Mouse (Mus musculus) cerebellum, adult 2 months (tissue): ENCODE data around the gene Meis3. TPM values are rescaled to one million over a fixed set of nuclear protein-coding genes. Genes with fewer than 3 reads are reported as not detected.

Experiments
- DNase-seq, 2 experiments: peaks; one replicate each; pipeline ENCODE4 v3.0.0; 2021
- H3K27ac ChIP-seq: fragments of 200-500 bp; 2 replicates; pipeline ENCODE4 v1.5.1; 2012; ENCODE audit warnings: low read length, control low read depth, inconsistent platforms; ENCODE audit not compliant: insufficient read depth
- H3K27me3 ChIP-seq: fragments of 200-500 bp; 2 replicates; pipeline ENCODE4 v1.6.1; 2012; ENCODE audit warnings: inconsistent platforms, mild to moderate bottlenecking, low read length, moderate library complexity; ENCODE audit not compliant: control insufficient read depth, insufficient read depth
- H3K4me1 ChIP-seq: fragments of 200-500 bp; 2 replicates; pipeline ENCODE4 v1.6.1; 2011; ENCODE audit warnings: low read length; ENCODE audit not compliant: control insufficient read depth, insufficient read depth
- H3K4me3 ChIP-seq: fragments of 200-500 bp; replicated peaks from 2 replicates; pipeline ENCODE3; 2011; ENCODE audit warnings: mild to moderate bottlenecking, low read depth, low read length, control low read depth; ENCODE audit not compliant: insufficient read depth
- CTCF ChIP-seq: fragments of 200-500 bp; IDR thresholded peaks from 2 replicates; pipeline ENCODE4 v1.5.1; 2011; ENCODE audit warnings: low read depth, mild to moderate bottlenecking, control low read depth, low read length, moderate library complexity, borderline replicate concordance; ENCODE audit not compliant: insufficient read depth
- POLR2A ChIP-seq: fragments of 200-500 bp; IDR thresholded peaks from 2 replicates; pipeline ENCODE4 v1.6.1; 2011; ENCODE audit warnings: low read length, control low read depth, borderline replicate concordance; ENCODE audit not compliant: insufficient read depth
- WGBS: fragments of 180-500 bp; shearing (Covaris S2); methylation state at CpG from one replicate; pipeline ENCODE4 v1.1.7; 2018; 5-methylcytosine and 5-hydroxymethylcytosine counted together
- polyA plus RNA-seq: library from polyadenylated mRNA; depleted of rRNA; stranded (reverse); fragments of >200 nt; gene quantifications from 2 replicates; pipeline ENCODE4 v1.2.3, GENCODE M21; 2012; rRNA removed

Meis3 gene
- 93.5 and 94.2 TPM in 2 replicates for polyA plus RNA-seq

DNA sequence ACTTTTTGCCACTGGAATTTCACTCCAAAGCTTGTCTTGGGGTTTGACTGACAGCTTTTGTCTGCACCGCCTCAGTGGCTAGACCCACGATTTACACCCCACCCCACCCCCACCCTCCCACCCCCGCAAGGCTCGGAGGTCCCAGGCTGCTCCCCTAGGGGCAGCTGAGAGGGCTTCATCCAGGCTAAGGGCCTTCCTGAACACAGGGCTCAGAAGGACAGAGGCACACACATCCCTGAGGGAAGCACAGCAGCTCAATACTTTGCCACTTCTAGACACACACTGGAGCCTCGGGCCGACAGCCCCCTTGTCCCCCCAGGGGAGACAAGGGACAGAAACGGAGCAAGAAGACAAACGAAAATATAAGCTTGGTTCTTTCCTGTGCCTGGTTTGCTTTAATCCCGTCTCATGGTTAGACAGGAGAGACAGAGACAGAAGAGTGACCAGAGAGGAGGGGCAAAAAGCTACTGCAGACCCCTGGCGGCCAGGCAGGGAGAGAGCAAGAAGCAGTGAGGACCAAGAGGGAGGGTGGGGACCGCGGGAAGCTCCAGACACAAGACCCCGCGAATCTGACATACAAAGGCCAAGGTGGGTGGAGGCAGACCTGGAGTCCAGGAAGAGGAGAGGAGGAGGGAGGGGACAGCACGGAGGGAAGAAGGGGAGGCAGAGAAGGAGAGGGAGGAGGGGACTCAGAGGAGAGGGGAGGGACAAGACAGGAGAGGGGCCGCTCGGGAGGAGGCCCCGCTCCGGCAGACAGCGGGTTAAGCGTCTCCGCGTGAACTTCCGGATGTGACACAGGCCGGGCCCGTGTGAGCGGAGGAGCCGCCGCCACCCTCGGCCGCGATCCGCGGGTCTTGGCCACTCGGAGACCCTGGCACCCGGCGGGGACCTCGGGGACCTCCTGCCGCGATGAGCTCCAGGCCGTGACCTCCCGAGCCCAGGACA, at the start of gene Meis3:
TSS of gene Meis3 (plus strand) at position 494 of the 945 bp plus-strand sequence.
- peak; percentile 63 to 67 for DNase-seq
- Histone ChIP-seq H3K27me3 (no peaks in the 10 kb centered on the region), H3K4me3 (peak within 1 kb of the TSS; percentile 94), H3K4me1 (peaks cover 22% of the 10 kb centered on the region), H3K27ac (peak within 1 kb of the TSS; percentile 66)
- under 1% methylated on average over 41 of the region's 42 CpGs for WGBS
- TF ChIP-seq CTCF (peak; percentile 44; the same call in 1 of the 2 replicates), POLR2A (peak; percentile 35; the same call in 1 of the 2 replicates)

GRCm38 (mm10) chr7:16125829-16126228, 49.1 kb upstream of the Meis3 start:
- Histone ChIP-seq H3K4me1 (peaks cover 25% of the 10 kb centered on the region), H3K4me3 (no peak overlapping the region), H3K27ac (peak overlapping the region; percentile 20; the same call in 1 of the 2 replicates), H3K27me3 (no peaks in the 10 kb centered on the region)
- 19% methylated on average over 9 of the region's 9 CpGs for WGBS
- TF ChIP-seq CTCF (0 out of 2 replicates have a peak, but pooled peaks have one; percentile 25), POLR2A (no peak)
- peak in 1 of 2 experiments; percentile 45 for DNase-seq

GRCm38 (mm10) chr7:16128344-16128743, 46.5 kb upstream of the Meis3 start:
- 6% methylated on average over 6 of the region's 6 CpGs for WGBS
- H3K4me1 ChIP-seq, result peaks cover 25% of the 10 kb centered on the region

GRCm38 (mm10) chr7:16128899-16129298, 46.0 kb upstream of the Meis3 start:
- no peak for TF ChIP-seq CTCF
- no peak for TF ChIP-seq POLR2A
- no peak for DNase-seq

More at GRCm38 (mm10) chr7:16128344-16128743, 46.5 kb upstream of the Meis3 start:
- DNase-seq, result peak; percentile 95 to 97
- Histone ChIP-seq H3K27ac (peak overlapping the region; percentile 96), H3K27me3 (no peaks in the 10 kb centered on the region), H3K4me3 (peak overlapping the region; percentile 97)
- TF ChIP-seq CTCF, result no peak
- TF ChIP-seq POLR2A, result peak; percentile 57; the same call in 1 of the 2 replicates

GRCm38 (mm10) chr7:16129421-16129845, 45.5 kb upstream of the Meis3 start, which contains the start of gene Slc8a2:
TSS of gene Slc8a2 (plus strand) at chr7:16129826.
- 3% methylated on average over 12 of the region's 12 CpGs for WGBS
- peak within 1 kb of the TSS; percentile 96 for H3K27ac ChIP-seq
- peak; percentile 43; the same call in 1 of the 2 replicates for TF ChIP-seq POLR2A
- TF ChIP-seq CTCF, result no peak
- H3K27me3 ChIP-seq, result no peaks in the 10 kb centered on the region
- H3K4me3 ChIP-seq, result peak within 1 kb of the TSS; percentile 97
- peaks cover 35% of the 10 kb centered on the region for H3K4me1 ChIP-seq
- DNase-seq, result peak; percentile 96

More at GRCm38 (mm10) chr7:16128899-16129298, 46.0 kb upstream of the Meis3 start:
- no peaks in the 10 kb centered on the region for H3K27me3 ChIP-seq
- H3K4me1 ChIP-seq, result peaks cover 30% of the 10 kb centered on the region
- 17% methylated on average over 5 of the region's 5 CpGs for WGBS
- H3K4me3 ChIP-seq, result peak overlapping the region; percentile 97
- H3K27ac ChIP-seq, result peak overlapping the region; percentile 96

- H3K27ac ChIP-seq, result peak overlapping the region; percentile 96
- no peak; the same call in 1 of the 2 replicates for TF ChIP-seq CTCF
- peak; percentile 34; the same call in 1 of the 2 replicates for TF ChIP-seq POLR2A
- H3K4me1 ChIP-seq, result peaks cover 39% of the 10 kb centered on the region
- 2% methylated on average over 38 of the region's 38 CpGs for WGBS
- H3K27me3 ChIP-seq, result no peaks in the 10 kb centered on the region
- DNase-seq, result peak; percentile 73 to 79
- peak overlapping the region; percentile 97 for H3K4me3 ChIP-seq
These were observed 44.8 kb upstream of the Meis3 start for GRCm38 (mm10) chr7:16129846-16130691.

DNA sequence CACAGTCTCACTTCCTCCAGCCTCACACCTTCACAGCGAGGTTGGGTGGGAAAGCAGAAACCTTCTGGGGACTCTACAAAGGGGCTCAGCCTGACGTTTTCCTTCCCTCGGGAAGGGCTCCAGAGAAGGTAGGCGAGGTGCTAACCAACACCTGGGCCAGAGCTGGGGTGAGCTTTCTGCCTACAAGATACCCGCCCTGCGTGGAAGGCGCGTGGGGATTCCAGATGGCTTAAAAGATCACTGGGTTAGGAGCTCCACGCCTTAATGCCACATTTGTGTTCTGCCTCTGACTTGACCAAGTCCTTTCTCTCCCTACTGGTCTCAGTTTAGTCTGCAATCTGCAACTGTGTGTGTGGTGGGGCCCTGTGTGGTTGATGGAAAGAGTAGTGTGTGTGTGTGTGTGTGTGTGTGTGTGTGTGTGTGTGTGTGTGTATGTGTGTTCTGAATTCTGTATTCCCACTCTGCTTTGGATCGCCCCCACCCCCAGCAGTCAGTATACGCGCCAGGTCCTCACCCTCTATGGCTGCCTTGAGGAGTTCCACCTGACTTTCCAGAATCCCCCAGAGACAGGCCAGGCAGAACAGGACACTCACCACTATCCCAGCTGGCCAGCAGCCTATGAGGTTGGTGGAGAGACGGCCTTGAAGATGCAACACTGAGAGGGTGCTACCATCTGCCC, 43.8 kb upstream of the Meis3 start:
- TF ChIP-seq CTCF (no peak), POLR2A (no peak)
- peak overlapping the region; percentile 88 for H3K27ac ChIP-seq
- WGBS, result 6% methylated on average over 13 of the region's 13 CpGs
- peaks cover 33% of the 10 kb centered on the region for H3K4me1 ChIP-seq
- H3K4me3 ChIP-seq, result peak overlapping the region; percentile 97
- DNase-seq, result peak; percentile 64 to 65
- H3K27me3 ChIP-seq, result no peaks in the 10 kb centered on the region
